Mouse (Mus musculus) small intestine, adult 2 months (tissue): ENCODE data around the gene Gnat1. TPM values are rescaled to one million over a fixed set of nuclear protein-coding genes. Genes with fewer than 3 reads are reported as not detected.
A peak's percentile ranks its signal among the peaks of the same experiment; 100 is the strongest.

Experiments
- H3K27ac ChIP-seq: fragments of 200-500 bp; 2 replicates; pipeline ENCODE4 v1.5.1; 2012; ENCODE audit warnings: low read depth, low read length, control low read depth, inconsistent platforms; ENCODE audit not compliant: insufficient read depth
- H3K27me3 ChIP-seq: fragments of 200-500 bp; 2 replicates; pipeline ENCODE4 v1.6.1; 2012; ENCODE audit warnings: mild to moderate bottlenecking, moderate library complexity, low read length, inconsistent platforms; ENCODE audit not compliant: control insufficient read depth, insufficient read depth
- H3K36me3 ChIP-seq: fragments of 200-500 bp; 2 replicates; pipeline ENCODE4 v1.6.1; 2012; ENCODE audit warnings: mild to moderate bottlenecking, low read length, control low read depth, inconsistent platforms; ENCODE audit not compliant: control insufficient read depth, insufficient read depth
- H3K4me1 ChIP-seq: fragments of 200-500 bp; 2 replicates; pipeline ENCODE4 v1.6.1; 2012; ENCODE audit warnings: low read length, inconsistent platforms, mixed read lengths; ENCODE audit not compliant: control insufficient read depth, insufficient read depth, insufficient read length
- H3K4me3 ChIP-seq: fragments of 200-500 bp; 2 replicates; pipeline ENCODE4 v1.5.1; 2012; ENCODE audit warnings: low read depth, mild to moderate bottlenecking, control low read depth, inconsistent platforms, low read length, moderate library complexity
- CTCF ChIP-seq: fragments of 200-500 bp; IDR thresholded peaks from 2 replicates; pipeline ENCODE4 v1.5.1; 2012; ENCODE audit warnings: low read depth, mild to moderate bottlenecking, control low read depth, inconsistent platforms, low read length, moderate library complexity, mixed read lengths; ENCODE audit not compliant: insufficient replicate concordance, insufficient read length; ENCODE audit errors: extremely low read depth
- POLR2A ChIP-seq: fragments of 200-500 bp; IDR thresholded peaks from 2 replicates; pipeline ENCODE4 v1.6.1; 2012; ENCODE audit warnings: low read depth, mild to moderate bottlenecking, control low read depth, inconsistent platforms, low read length, moderate library complexity
- WGBS: fragments of 180-500 bp; shearing (Covaris S2); methylation state at CpG from one replicate; pipeline ENCODE4 v1.1.7; 2018; 5-methylcytosine and 5-hydroxymethylcytosine counted together
- polyA plus RNA-seq: library from polyadenylated mRNA; depleted of rRNA; stranded (reverse); fragments of >200 nt; gene quantifications from 2 replicates; pipeline ENCODE4 v1.2.3, GENCODE M21; 2012

Gene Gnat1
- polyA plus RNA-seq, 1 experiment = 0.13 TPM

- Histone ChIP-seq H3K27ac (0 out of 2 replicates have a peak overlapping the region, but pooled peaks have one; percentile 39), H3K36me3 (no peaks in the 10 kb centered on the region), H3K27me3 (no peaks in the 10 kb centered on the region), H3K4me1 (peaks cover 16% of the 10 kb centered on the region), H3K4me3 (no peak overlapping the region)
- WGBS = 82% methylated on average over 6 of the region's 6 CpGs
- TF ChIP-seq CTCF (no peak), POLR2A (no peak)
Observed at GRCm38 (mm10) chr9:107700114-107700571, 20.6 kb upstream of the Gnat1 start.

- Histone ChIP-seq H3K4me1 (peaks cover 17% of the 10 kb centered on the region), H3K27me3 (no peaks in the 10 kb centered on the region), H3K4me3 (no peak overlapping the region), H3K27ac (0 out of 2 replicates have a peak overlapping the region, but pooled peaks have one; percentile 39), H3K36me3 (no peaks in the 10 kb centered on the region)
- 67% methylated on average over 9 of the region's 9 CpGs for WGBS
- TF ChIP-seq POLR2A = no peak
- no peak for TF ChIP-seq CTCF
Observed at GRCm38 (mm10) chr9:107699376-107699980, 20.0 kb upstream of the Gnat1 start.

- 69% methylated on average over 14 of the region's 14 CpGs for WGBS
- Histone ChIP-seq H3K27me3 (no peaks in the 10 kb centered on the region), H3K36me3 (no peaks in the 10 kb centered on the region), H3K27ac (peak overlapping the region; percentile 53; the same call in 1 of the 2 replicates), H3K4me1 (peaks cover 16% of the 10 kb centered on the region), H3K4me3 (no peak overlapping the region)
- no peak for TF ChIP-seq CTCF
- TF ChIP-seq POLR2A = no peak
Observed at GRCm38 (mm10) chr9:107698611-107699190, 19.2 kb upstream of the Gnat1 start.

- TF ChIP-seq POLR2A = no peak
- no peak for TF ChIP-seq CTCF
- H3K27me3 ChIP-seq = no peaks in the 10 kb centered on the region
- H3K4me3 ChIP-seq = no peak overlapping the region
- WGBS = 73% methylated on average over 14 of the region's 14 CpGs
- no peaks in the 10 kb centered on the region for H3K36me3 ChIP-seq
- H3K4me1 ChIP-seq = peaks cover 16% of the 10 kb centered on the region
- no peak overlapping the region for H3K27ac ChIP-seq
Observed at GRCm38 (mm10) chr9:107697811-107698521, 18.5 kb upstream of the Gnat1 start.

GRCm38 (mm10) chr9:107696845-107697610, 17.5 kb upstream of the Gnat1 start:
- Histone ChIP-seq H3K36me3 (no peaks in the 10 kb centered on the region), H3K4me1 (peaks cover 16% of the 10 kb centered on the region), H3K4me3 (no peak overlapping the region), H3K27ac (peak overlapping the region; percentile 21), H3K27me3 (no peaks in the 10 kb centered on the region)
- TF ChIP-seq POLR2A (no peak), CTCF (no peak)
- 81% methylated on average over 9 of the region's 9 CpGs for WGBS

GRCm38 (mm10) chr9:107696106-107696479, 16.6 kb upstream of the Gnat1 start:
- H3K36me3 ChIP-seq = no peaks in the 10 kb centered on the region
- TF ChIP-seq POLR2A (no peak), CTCF (no peak)
- WGBS = 58% methylated on average over 6 of the region's 6 CpGs
- peaks cover 11% of the 10 kb centered on the region for H3K4me1 ChIP-seq
- no peaks in the 10 kb centered on the region for H3K27me3 ChIP-seq
- H3K4me3 ChIP-seq = no peak overlapping the region
- H3K27ac ChIP-seq = peak overlapping the region; percentile 7
